Mouse (Mus musculus) ES-Bruce4 (cell line): Measurements from ENCODE around the gene Masp1. TPM values are rescaled to one million over a fixed set of nuclear protein-coding genes. Genes with fewer than 3 reads are reported as not detected.

Experiments
- H3K27ac ChIP-seq: 2 replicates; pipeline ENCODE4 v1.5.1; 2012; ENCODE audit warnings: low read length, inconsistent platforms; ENCODE audit not compliant: insufficient read depth
- H3K27me3 ChIP-seq: 2 replicates; pipeline ENCODE4 v1.6.1; 2012; ENCODE audit warnings: mild to moderate bottlenecking, low read length, inconsistent platforms; ENCODE audit not compliant: control insufficient read depth, poor library complexity, insufficient read depth, severe bottlenecking
- H3K36me3 ChIP-seq: 2 replicates; pipeline ENCODE4 v1.6.1; 2012; ENCODE audit warnings: inconsistent platforms, mild to moderate bottlenecking, low read length, moderate library complexity; ENCODE audit not compliant: control insufficient read depth, poor library complexity, insufficient read depth, severe bottlenecking
- H3K4me1 ChIP-seq: one replicate; pipeline ENCODE4 v1.8.1; 2011; ENCODE audit warnings: low read length; ENCODE audit not compliant: control insufficient read depth, insufficient read depth
- H3K4me3 ChIP-seq: 2 replicates; pipeline ENCODE4 v1.5.1; 2011; ENCODE audit warnings: low read depth, mild to moderate bottlenecking, low read length
- H3K9ac ChIP-seq: 2 replicates; pipeline ENCODE4 v1.6.1; 2012; ENCODE audit warnings: low read depth, mild to moderate bottlenecking, inconsistent platforms; ENCODE audit not compliant: poor library complexity, severe bottlenecking
- H3K9me3 ChIP-seq: replicated peaks from 2 replicates; pipeline ENCODE4 v1.6.1; 2012; ENCODE audit warnings: mild to moderate bottlenecking, low read length, inconsistent platforms; ENCODE audit not compliant: control insufficient read depth, poor library complexity, insufficient read depth, severe bottlenecking
- CTCF ChIP-seq: IDR thresholded peaks from one replicate; pipeline ENCODE4 v1.8.1; 2011; ENCODE audit warnings: low read depth, low read length
- EP300 ChIP-seq: IDR thresholded peaks from 2 replicates; pipeline ENCODE4 v1.6.1; 2011; ENCODE audit warnings: low read depth, low read length; ENCODE audit not compliant: insufficient read depth
- POLR2A ChIP-seq: IDR thresholded peaks from one replicate; pipeline ENCODE4 v1.8.1; 2011; ENCODE audit warnings: low read length; ENCODE audit not compliant: insufficient read depth
- polyA plus RNA-seq: library from polyadenylated mRNA; stranded (reverse); fragments of >200 nt; gene quantifications from 2 replicates; pipeline ENCODE4 v1.2.4, GENCODE M21; 2011; ENCODE audit warnings: low read depth; ENCODE audit not compliant: missing spikeins, insufficient read depth, insufficient read length

The Masp1 gene
- polyA plus RNA-seq, 1 experiment, result 2.5 TPM

- H3K4me3 ChIP-seq, result no peak overlapping the region
- peaks cover 7% of the 10 kb centered on the region for H3K9me3 ChIP-seq
- no peak overlapping the region for H3K9ac ChIP-seq
- H3K27ac ChIP-seq, result no peak overlapping the region
- H3K27me3 ChIP-seq, result no peaks in the 10 kb centered on the region
- no peaks in the 10 kb centered on the region for H3K36me3 ChIP-seq
- no peaks in the 10 kb centered on the region for H3K4me1 ChIP-seq
- TF ChIP-seq CTCF (no peak), POLR2A (no peak), EP300 (no peak)
Measured at GRCm38 (mm10) chr16:23497881-23498280, 22.7 kb downstream of the Masp1 start.

- no peaks in the 10 kb centered on the region for H3K27me3 ChIP-seq
- H3K9ac ChIP-seq, result no peak overlapping the region
- no peak for TF ChIP-seq POLR2A
- no peak for TF ChIP-seq CTCF
- no peak for TF ChIP-seq EP300
- H3K9me3 ChIP-seq, result peaks cover 7% of the 10 kb centered on the region
- H3K36me3 ChIP-seq, result no peaks in the 10 kb centered on the region
- no peaks in the 10 kb centered on the region for H3K4me1 ChIP-seq
- H3K27ac ChIP-seq, result no peak overlapping the region
- no peak overlapping the region for H3K4me3 ChIP-seq
Measured at GRCm38 (mm10) chr16:23497440-23497839, 23.2 kb downstream of the Masp1 start.

- Histone ChIP-seq H3K36me3 (no peaks in the 10 kb centered on the region), H3K9ac (no peak overlapping the region), H3K4me3 (no peak overlapping the region), H3K9me3 (peaks cover 7% of the 10 kb centered on the region), H3K27me3 (no peaks in the 10 kb centered on the region), H3K27ac (no peak overlapping the region), H3K4me1 (no peaks in the 10 kb centered on the region)
- TF ChIP-seq CTCF (no peak), POLR2A (no peak), EP300 (no peak)
Measured at GRCm38 (mm10) chr16:23496245-23496924, 24.2 kb downstream of the Masp1 start.

- no peak overlapping the region for H3K27ac ChIP-seq
- no peak overlapping the region for H3K9ac ChIP-seq
- H3K27me3 ChIP-seq, result no peaks in the 10 kb centered on the region
- H3K9me3 ChIP-seq, result peaks cover 7% of the 10 kb centered on the region
- H3K4me3 ChIP-seq, result no peak overlapping the region
- no peaks in the 10 kb centered on the region for H3K4me1 ChIP-seq
- no peaks in the 10 kb centered on the region for H3K36me3 ChIP-seq
- TF ChIP-seq POLR2A (no peak), CTCF (no peak), EP300 (no peak)
Measured at GRCm38 (mm10) chr16:23492783-23493182, 27.8 kb downstream of the Masp1 start.

- no peak overlapping the region for H3K27ac ChIP-seq
- no peak overlapping the region for H3K9ac ChIP-seq
- H3K4me1 ChIP-seq, result no peaks in the 10 kb centered on the region
- no peaks in the 10 kb centered on the region for H3K27me3 ChIP-seq
- no peak overlapping the region for H3K4me3 ChIP-seq
- H3K36me3 ChIP-seq, result no peaks in the 10 kb centered on the region
- H3K9me3 ChIP-seq, result no peaks in the 10 kb centered on the region
- no peak for TF ChIP-seq EP300
- TF ChIP-seq POLR2A, result no peak
- no peak for TF ChIP-seq CTCF
Measured at GRCm38 (mm10) chr16:23483292-23483691, 37.3 kb downstream of the Masp1 start.

GRCm38 (mm10) chr16:23482846-23483245, 37.8 kb downstream of the Masp1 start:
- H3K27me3 ChIP-seq, result no peaks in the 10 kb centered on the region
- H3K27ac ChIP-seq, result no peak overlapping the region
- H3K9ac ChIP-seq, result no peak overlapping the region
- TF ChIP-seq CTCF (no peak), POLR2A (no peak), EP300 (no peak)
- no peaks in the 10 kb centered on the region for H3K4me1 ChIP-seq
- H3K9me3 ChIP-seq, result no peaks in the 10 kb centered on the region
- H3K4me3 ChIP-seq, result no peak overlapping the region
- no peaks in the 10 kb centered on the region for H3K36me3 ChIP-seq
